Mouse (Mus musculus) CD8-positive naive resting alpha-beta T cell, adult 2 months (primary cell): ENCODE results near the gene Ms4a4d.
"Not testable (repeated sequence)": the region's sequence is repeated elsewhere in the genome, so short reads cannot be mapped to it uniquely, and the experiment has no call there.

Experiments
- DNase-seq, 2 experiments: peaks; one replicate each; pipeline ENCODE4 v3.0.0; 2022; ENCODE audit warnings: low read depth in 2 of 2, low spot score in 2 of 2

The Ms4a4d gene

DNA sequence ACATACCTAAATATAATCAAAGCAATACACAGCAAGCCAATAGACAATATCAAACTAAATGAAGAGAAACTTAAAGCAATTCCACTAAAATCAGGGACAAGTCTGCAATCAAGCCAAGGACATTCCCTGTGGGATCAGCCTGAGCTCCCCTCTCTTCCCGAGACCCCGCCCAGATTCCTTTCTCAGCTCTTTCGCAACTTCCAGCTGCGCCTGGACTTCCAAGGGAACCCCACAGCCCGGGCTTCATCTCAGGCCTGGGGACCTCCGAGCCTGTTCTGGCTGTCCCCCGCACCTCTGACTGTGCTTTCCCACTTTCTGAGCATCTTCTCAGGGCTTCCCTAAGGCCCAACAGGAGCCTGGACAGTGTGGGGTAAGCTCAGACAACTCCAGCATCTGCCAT is at the start of gene Ms4a4d:
Ms4a4d (plus strand) TSS at position 209 of the 400 bp plus-strand sequence.
- DNase-seq, result no peak

DNA sequence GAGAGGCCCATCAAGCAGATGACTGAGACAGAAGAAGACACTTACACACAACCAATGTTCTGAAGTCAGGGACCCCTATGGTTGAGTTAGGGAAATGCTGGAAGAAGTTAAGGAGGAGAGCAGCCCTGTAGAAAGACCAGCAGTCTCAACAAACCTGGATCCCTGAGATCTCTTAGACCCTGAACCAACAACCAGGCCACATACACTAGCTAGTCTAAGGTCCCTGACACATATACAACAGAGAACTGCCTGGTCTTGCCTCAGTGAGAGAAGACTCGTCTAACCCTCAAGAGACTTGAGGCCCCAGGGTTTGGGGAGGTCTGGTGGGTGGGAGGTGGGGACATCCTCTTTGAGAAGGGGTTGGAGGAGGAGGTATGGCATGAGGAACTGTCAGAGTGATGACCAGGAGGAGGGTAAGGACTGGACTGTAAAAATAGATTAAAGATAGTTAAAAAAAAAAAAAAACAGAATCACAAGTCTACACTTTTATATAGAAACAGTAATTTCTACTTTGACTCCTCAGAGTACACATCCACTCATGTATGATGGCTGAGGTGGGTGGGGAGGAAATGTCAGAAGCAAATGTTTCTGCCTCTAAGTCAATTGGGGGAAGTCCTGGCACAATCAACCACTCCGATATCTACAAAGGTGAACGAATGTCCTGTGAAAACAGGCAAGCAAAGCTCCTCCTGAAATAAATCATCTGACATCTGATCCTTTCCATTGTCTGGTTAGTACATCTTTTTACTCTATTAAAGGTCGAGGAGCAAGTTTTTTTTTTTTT is 45.0 kb upstream of the Ms4a4d start:
- no peak for DNase-seq

DNA sequence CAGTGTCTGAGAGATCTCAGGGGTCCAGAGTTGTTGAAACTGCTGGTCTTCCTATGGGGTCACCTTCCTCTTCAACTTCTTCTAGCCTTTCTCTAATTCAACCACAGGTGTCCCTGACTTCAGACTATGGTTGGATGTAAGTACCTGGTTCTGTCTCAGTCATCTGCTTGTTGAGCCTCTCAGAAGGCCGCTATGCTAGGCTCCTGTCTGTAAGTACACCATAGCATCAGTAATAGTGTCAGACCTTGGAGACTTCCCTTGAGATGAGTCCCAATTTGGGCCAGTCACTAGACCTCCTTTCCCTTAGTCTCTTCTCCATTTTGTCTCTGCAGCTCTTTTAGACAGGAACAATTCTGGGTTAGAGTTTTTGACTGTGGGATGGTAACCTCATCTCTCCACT is 43.9 kb upstream of the Ms4a4d start:
- no peak for DNase-seq

GRCm38 (mm10) chr19:11494519-11494918 is 42.1 kb upstream of the Ms4a4d start:
- no peak for DNase-seq

DNA sequence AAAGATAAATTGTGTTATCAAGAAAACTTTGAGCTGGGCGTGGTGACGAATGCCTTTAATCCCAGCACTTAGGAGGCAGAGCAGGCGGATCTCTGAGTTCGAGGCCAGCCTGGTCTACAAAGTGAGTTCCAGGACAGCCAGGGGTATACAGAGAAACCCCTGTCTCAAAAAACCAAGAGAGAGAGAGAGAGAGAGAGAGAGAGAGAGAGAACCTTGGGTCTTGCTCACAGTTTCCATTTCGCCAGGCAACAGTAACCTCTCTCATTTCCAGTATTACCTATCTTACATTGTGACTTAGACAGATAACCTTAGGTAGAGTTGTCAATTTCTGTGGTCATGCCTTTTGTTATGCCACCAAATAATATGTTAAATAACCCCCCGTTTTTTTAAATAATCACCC is 40.2 kb upstream of the Ms4a4d start:
- DNase-seq, result no peak

DNA sequence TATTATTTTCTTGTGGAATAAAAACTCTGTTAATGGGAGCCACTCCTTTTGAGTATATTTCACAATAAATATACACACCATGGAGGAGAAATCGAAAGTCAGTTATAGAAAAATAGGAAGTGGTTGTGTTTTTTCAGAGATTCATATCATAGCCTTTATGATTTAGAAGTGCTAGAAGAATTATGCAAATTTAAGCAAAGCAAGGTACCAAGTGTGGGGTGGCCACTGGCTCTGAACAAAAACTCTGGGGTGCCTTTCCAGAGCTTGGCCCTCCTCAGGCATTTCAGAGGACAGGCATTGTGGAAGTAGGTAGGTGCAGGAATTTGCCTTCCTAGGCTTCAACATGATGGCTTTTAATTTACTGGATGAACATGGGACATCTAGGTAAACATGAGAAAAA is 39.3 kb upstream of the Ms4a4d start:
- DNase-seq, result not testable (repeated sequence)

GRCm38 (mm10) chr19:11500796-11501195 is 35.8 kb upstream of the Ms4a4d start:
- DNase-seq, result no peak

GRCm38 (mm10) chr19:11501326-11501725 is 35.3 kb upstream of the Ms4a4d start:
- no peak for DNase-seq

DNA sequence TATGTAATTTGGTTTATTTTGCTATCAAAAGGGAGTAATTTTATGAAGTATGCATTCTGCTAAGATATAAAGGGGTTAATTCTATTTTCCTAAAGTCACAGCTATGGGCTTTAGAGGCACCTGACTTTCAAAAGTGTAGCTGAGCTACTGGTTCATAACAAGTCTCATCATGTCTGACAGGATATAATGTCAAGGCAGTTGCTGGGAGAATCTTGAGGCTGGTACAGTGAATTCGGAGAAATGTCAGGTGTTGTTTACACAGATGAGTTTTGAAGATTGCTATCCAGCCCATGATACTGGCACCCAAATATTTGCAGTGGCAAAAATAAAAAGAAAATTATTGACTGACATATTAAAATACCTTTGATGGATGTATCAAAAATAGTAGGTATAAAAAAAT is 31.7 kb upstream of the Ms4a4d start:
- no peak for DNase-seq

DNA sequence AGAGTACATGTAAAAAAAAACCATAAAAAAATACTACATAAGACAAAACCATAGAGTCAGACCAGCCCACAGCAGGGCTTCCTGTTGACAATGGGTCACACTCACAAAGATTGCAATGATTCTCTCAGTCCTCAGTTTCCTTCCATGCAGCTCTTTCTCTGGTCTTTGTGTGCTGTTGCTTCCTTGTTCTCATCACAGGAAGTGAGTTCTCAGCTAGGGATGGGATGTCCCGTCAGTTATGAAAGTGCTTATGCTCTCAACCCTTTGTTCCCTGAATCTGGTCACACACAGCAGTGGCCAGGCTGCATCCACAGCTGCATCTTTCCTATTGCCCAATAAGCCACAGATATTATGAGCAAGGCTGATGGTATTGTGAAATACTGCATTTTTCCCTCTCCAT is 23.1 kb upstream of the Ms4a4d start:
- DNase-seq, result no peak

DNA sequence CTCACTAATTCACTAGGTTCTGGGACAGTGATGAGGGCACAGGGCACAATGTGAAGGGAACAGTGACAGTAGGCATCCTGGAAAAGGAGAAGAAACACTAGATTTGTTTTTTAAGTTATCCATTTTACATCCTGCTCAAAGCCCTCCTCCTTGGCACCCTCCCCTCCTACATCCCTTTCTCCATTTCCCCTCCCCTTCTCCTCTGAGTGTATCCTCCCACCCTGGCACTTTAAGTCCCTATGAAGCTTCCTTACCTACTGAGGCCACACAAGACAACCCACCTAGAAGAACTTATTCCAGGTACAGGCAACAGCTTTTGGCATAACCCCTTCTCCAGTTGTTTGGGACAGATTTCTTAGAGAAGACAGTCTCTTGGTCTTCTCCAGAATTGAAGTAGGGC is 20.4 kb upstream of the Ms4a4d start, which contains the start of gene Ms4a6b:
Ms4a6b (plus strand) TSS at position 267 of the 400 bp plus-strand sequence.
- DNase-seq, result peak in 1 of 2 experiments; percentile 39

- peak; percentile 64 to 81 for DNase-seq
These were observed 19.8 kb upstream of the Ms4a4d start for GRCm38 (mm10) chr19:11516845-11517244.

GRCm38 (mm10) chr19:11517373-11517772 is 19.2 kb upstream of the Ms4a4d start:
- not testable (repeated sequence) for DNase-seq

GRCm38 (mm10) chr19:11518356-11518755 is 18.2 kb upstream of the Ms4a4d start:
- DNase-seq, result peak in 1 of 2 experiments; percentile 47

DNA sequence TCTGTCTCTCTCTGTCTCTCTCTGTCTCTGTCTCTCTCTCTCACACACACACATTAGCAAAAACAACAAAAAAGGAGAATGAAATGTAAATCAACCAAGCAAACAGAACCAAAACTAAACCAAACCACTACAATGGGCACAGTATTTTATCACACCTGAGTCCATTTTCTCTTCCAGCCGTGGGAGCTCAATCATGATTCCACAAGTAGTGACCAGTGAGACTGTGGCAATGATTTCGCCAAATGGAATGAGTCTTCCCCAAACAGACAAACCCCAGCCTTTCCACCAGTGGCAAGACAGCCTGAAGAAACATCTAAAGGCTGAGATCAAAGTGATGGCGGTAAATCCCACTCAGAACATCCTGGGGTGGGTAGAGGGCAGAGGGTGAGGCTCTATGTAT is 16.5 kb upstream of the Ms4a4d start:
- DNase-seq, result peak in 1 of 2 experiments; percentile 32

DNA sequence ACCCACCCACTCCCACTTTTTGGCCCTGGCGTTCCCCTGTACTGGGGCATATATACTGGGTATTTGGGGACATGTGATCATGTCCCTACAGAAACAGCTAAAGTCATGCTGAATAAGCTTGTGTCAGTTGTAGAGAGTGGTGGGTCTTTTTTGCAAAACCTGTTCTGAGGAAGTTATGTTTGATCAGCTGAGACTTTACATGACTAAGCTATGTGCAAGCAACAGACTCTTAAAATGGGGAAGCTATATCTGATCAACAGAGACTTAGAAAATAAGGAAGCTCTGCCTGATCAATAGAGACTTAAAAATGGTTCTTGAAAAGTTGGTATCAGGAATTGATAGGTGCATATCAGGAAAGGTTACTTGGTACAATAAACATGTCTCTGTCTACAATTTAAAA is 3.2 kb upstream of the Ms4a4d start:
- DNase-seq, result no peak

GRCm38 (mm10) chr19:11533888-11534445 is 2.6 kb upstream of the Ms4a4d start:
- peak; percentile 47 to 50 for DNase-seq

- DNase-seq, result no peak
These were observed 735 bp downstream of the Ms4a4d start for GRCm38 (mm10) chr19:11537336-11537735.

- peak in 1 of 2 experiments; percentile 47 for DNase-seq
These were observed 3.7 kb downstream of the Ms4a4d start for GRCm38 (mm10) chr19:11540166-11540821.

DNA sequence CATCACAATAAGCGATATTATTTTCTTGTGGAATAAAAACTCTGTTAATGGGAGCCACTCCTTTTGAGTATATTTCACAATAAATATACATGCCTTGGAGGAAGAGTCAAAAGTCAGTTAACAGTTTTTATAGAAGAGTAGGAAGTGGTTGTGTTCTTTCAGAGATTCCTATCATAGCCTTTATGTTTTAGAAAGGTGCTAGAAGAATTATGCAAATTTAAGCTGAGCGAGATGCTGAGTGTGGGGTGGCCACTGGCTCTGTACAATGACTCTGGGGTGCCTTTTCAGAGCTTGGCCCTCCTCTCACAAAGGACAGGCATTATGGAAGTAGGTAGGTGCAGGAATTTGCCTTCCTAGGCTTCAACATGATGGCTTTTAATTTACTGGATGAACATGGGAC is 7.8 kb downstream of the Ms4a4d start:
- not testable (repeated sequence) for DNase-seq

DNA sequence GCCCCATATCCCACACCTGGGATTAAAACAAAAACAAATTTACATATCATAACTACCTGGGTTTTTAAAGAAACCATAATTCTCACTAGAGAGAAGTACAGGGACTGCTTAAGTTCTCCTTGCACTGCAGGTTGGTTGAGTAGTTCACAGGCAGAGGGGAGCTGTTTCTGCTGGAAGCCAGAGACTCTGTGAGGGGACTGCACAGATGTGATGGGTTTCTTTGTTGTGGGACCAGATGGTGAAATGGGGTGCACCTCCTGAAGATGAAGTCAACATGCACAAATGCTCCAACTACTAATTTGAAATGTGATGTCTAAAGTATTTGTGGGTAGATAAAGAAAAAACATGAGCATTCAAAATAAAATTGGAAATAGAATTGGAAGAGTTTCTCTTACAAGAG is 11.3 kb downstream of the Ms4a4d start:
- peak; percentile 27 to 32 for DNase-seq

GRCm38 (mm10) chr19:11554726-11555125 is 18.1 kb downstream of the Ms4a4d start:
- no peak for DNase-seq
